Mouse (Mus musculus) inflammation-experienced regulatory T-cells, adult 6 months (primary cell): ENCODE measurements around the gene Slc45a1. TPM values are rescaled to one million over a fixed set of nuclear protein-coding genes. Genes with fewer than 3 reads are reported as not detected.

ENCODE experiments used
- ATAC-seq: one replicate; pipeline ENCODE4 v1.8.0; 2017
- polyA plus RNA-seq, 3 experiments: library from polyadenylated mRNA; unstranded; fragments of 100-300 nt; shearing (Covaris generic); gene quantifications; one replicate each; pipeline ENCODE4 v1.2.1; 2017

Slc45a1 gene
- polyA plus RNA-seq, 3 experiments from 2014 or later: 0.15 TPM; not detected in 2

- ATAC-seq: no peak
Observed at GRCm38 (mm10) chr4:150656504-150656903, 4.5 kb upstream of the Slc45a1 start.

DNA sequence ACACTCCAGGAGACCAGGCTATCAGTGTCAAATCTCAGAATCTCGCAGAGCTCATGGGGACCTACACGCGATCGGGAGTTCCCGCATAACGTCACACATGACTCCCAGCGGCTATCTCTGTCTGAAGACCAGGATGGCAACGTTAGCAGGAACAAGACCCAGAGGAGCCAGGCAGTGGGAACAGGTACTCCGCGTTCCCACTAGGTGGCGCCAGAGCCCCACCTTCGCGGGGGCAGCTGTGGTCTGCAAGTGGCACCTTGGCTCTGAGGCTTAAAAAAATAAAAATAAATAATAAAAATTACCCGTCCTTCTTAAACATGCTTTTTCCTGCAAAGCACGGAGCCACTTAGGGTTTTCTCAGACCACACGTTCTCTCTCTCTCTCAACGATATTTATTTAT is 4.0 kb upstream of the Slc45a1 start:
- ATAC-seq: peak; percentile 68

DNA sequence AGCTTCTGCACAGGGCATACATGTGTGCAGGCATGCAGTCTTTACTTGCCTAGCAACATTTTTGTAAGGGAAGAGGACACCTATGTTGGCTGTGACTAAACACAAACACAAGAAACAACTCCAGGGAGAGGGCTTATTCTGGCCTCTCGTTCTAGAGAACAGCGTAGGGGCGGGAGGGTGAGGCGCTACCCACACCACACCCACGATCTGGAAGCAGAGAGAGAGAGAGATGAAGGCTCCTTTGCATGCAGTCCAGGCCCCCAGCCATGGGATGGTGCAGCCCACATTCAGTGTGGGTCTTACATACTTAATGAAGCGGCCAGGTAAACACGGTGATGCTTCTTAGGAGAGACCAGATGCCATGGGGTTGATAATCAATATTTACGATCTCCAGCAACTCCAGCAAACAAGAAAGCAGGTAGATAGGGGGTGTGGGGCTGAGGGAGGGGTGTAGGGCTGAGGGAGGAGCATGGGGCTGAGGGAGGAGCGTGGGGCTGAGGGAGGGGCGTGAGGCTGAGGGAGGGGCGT is 1.2 kb upstream of the Slc45a1 start:
- no peak for ATAC-seq

GRCm38 (mm10) chr4:150649327-150649726 is 2.6 kb downstream of the Slc45a1 start:
- ATAC-seq: no peak

- ATAC-seq: no peak
Observed at GRCm38 (mm10) chr4:150644299-150644698, 7.7 kb downstream of the Slc45a1 start.

GRCm38 (mm10) chr4:150636635-150637034 is 15.3 kb downstream of the Slc45a1 start:
- no peak for ATAC-seq

- no peak for ATAC-seq
Observed at GRCm38 (mm10) chr4:150635568-150635967, 16.4 kb downstream of the Slc45a1 start.

DNA sequence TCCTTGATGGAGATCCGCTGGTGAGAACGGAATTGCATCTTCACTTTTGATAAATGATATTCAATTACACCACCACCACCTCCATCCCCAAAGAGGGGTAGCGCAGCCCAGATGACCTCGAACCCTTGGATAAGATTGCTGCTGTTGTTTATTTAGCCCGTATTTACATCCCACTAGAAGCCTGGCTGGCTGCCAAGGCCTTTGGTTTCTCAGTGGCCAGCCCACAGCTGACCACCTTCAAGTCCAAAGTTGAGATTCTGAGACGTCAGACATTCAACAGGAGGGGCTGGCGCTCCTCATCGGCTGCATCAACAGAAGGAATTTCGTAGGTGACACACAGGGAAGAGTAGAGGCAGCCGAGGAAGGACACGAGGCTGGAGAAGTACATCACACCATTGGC is 22.7 kb downstream of the Slc45a1 start:
- no peak for ATAC-seq

DNA sequence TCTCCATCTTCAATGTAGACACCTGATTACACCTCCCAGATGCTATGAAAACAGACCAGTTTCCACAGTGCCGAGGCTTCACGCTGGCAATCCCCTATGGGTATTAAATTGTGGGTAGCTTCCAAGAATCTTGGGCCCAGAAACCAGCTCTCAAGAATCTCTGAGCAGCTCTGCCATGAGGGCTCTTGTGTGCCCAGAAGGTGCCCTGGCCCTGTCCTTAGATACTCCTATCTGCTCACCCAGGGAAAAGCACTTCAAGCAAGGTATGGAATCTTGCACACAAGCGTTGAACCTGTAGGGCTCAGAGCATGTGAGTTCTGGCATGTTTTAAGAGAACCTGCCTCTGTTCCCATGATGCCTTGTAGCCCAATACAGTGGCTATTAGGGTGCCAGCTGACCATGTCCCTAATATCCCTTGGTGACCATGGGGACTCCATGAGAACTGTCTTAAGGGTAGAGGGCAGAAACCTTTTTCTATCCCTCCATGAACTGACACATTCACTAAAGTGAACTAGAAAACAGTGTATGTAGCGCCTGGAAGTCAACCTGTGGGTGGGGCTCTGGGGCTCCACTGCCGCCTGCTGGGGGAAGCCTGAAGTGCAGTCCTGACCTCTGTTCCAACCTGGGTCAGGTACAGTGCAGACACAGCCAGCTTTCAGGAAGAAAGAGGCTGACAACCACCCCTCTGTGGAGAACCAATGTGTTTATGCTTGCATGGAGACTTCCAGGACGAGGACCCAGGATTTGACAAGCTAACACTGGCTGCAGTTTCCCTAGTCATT is 25.8 kb downstream of the Slc45a1 start:
- ATAC-seq: peak; percentile 78

- no peak for ATAC-seq
Observed at GRCm38 (mm10) chr4:150625425-150625824, 26.5 kb downstream of the Slc45a1 start.

GRCm38 (mm10) chr4:150624933-150625332 is 27.0 kb downstream of the Slc45a1 start:
- no peak for ATAC-seq

DNA sequence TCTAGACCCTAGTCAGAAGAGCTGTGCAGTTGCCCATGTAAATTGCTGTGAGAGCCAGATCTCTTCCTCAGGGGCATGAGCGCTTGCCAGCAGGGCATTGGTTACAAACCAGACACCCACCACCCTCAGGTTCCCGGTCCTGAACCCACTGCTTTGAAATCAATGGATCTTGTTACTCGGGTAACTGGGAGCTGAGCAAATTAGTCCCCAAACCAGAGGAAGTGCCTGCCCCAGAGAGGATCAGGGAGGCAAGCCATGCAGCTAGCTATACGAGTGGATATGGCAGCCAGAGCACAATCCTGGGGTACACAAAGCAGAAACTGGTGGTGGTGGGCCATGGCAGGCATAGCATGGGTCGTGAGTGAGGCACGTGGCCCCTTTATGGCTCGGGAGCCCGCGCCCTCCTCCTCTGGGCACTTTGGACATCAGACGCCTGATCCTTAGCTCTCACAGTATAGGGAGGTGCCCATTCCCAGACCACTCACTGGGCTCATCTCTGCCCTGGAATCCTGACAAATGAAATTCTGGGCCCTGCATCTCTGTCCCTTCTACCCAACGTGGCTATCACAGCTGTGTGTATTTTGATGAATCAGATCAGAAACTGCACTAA is 27.7 kb downstream of the Slc45a1 start:
- no peak for ATAC-seq

- ATAC-seq: no peak
Observed at GRCm38 (mm10) chr4:150622641-150623040, 29.3 kb downstream of the Slc45a1 start.

DNA sequence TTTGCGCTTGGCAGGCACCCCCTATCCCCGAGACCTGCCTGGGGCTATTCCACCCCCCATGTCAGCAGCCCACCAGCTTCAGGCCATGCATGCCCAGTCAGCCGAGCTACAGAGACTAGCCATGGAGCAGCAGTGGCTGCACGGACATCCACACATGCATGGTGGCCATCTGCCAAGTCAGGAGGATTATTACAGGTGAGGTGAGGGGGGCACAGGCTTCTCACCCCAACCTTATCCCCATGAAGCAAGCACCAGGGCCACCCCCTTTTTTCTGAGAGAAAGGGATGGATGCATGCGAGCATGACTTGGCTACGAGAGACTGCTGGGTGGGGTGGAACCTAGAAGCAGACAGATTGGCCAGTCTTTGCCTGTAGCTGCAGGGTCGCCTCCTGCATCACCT is 33.0 kb downstream of the Slc45a1 start:
- no peak for ATAC-seq

- no peak for ATAC-seq
Observed at GRCm38 (mm10) chr4:150616841-150617240, 35.1 kb downstream of the Slc45a1 start.

DNA sequence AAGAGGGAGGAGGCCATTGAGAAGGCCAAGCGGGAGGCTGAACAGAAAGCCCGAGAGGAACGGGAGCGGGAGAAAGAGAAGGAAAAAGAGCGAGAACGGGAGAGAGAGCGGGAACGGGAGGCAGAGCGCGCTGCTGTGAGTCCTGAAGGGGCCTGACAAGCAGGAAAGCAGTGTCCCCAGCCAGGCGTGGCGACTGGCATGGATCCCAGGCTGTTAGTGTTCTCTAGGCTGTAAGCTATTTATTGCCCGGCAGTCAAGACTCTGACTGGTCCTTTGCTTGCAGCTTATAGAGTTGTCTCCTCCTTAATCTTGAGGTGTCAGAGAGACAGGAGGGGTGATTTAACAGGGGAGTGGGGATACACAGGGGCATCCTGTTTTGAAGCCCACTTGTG is 35.9 kb downstream of the Slc45a1 start:
- ATAC-seq: no peak

GRCm38 (mm10) chr4:150615251-150616028 is 36.5 kb downstream of the Slc45a1 start:
- peak; percentile 37 for ATAC-seq

DNA sequence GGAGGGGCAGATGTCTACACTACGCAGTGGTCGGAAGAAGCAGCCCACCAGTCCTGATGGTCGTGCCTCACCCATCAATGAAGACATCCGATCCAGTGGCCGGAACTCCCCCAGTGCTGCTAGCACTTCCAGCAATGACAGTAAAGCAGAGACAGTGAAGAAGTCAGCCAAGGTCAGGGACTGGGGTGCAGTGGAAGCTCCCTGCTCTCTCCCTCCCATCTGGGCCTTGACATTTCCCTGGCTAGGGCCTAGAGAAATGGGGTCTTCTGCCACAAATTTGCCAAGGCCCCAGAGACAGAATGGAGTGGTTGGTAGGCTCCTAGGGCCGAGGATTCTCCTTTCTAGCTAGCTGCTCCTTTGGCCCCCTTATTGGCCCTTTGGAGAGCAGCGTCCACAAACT is 38.3 kb downstream of the Slc45a1 start:
- no peak for ATAC-seq

DNA sequence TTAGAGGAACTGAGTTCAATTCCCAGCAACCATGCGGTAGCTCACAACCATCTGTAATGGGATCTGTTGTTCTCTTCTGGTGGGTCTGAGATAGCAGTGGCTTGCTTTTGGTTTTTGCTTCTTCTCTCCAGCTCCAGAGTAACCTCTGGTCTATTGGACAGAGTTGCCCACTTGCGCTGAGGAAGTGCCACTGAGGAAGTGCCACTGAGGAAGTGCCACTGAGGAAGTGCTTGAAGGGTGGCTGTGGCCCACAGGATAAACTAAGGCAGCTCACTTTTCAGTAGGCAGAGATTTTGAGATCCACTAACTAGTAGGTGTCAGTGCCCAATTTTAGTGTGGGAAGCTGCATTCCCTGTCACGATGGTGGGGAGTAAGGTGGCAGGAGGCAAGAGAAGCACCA is 43.3 kb downstream of the Slc45a1 start:
- no peak for ATAC-seq

GRCm38 (mm10) chr4:150606449-150607161 is 45.4 kb downstream of the Slc45a1 start:
- ATAC-seq: no peak

GRCm38 (mm10) chr4:150605804-150606203 is 46.2 kb downstream of the Slc45a1 start:
- ATAC-seq: no peak

DNA sequence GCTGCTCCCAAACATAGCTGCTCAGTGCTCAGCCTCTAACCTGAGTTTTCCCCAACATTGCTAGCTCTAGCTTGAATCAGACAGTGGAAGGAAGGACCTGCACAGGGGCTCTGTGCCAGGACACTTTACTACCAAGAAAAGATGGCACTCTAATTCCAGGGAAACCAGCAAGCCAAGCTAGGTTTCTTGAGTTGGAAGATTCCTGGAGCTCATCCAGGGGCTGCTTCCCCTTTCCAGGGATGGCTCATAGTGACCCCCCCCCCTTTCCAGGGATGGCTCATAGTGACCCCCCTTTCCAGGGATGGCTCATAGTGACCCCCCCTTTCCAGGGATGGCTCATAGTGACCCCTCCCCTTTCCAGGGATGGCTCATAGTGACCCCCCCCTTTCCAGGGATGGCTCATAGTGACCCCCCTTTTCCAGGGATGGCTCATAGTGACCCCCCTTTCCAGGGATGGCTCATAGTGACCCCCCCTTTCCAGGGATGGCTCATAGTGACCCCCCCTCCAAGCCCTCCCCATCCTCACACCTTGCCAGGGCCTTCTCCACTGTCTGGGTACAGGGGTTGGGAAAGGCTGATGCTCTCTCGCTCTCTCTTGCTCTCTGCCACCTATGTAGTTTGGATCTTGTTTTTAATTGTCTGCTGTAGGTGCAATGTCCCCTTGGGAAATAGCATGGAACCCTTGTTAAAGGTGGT is 48.5 kb downstream of the Slc45a1 start:
- ATAC-seq: no peak
